Mouse (Mus musculus) brain, embryonic 14.5 days (tissue): ENCODE data around the gene Reln.

Experiments
- CTCF ChIP-seq: fragments of 200-500 bp; IDR thresholded peaks from 2 replicates; pipeline ENCODE4 v1.5.1; 2012; ENCODE audit warnings: inconsistent platforms, mild to moderate bottlenecking, moderate library complexity, borderline replicate concordance; ENCODE audit not compliant: insufficient read depth, insufficient read length; ENCODE audit errors: extremely low read depth
- POLR2A ChIP-seq: fragments of 200-500 bp; IDR thresholded peaks from 2 replicates; pipeline ENCODE4 v1.6.1; 2012; ENCODE audit warnings: mild to moderate bottlenecking, inconsistent platforms, borderline replicate concordance; ENCODE audit not compliant: poor library complexity, insufficient read depth, insufficient read length, severe bottlenecking; ENCODE audit errors: extremely low read depth

DNA sequence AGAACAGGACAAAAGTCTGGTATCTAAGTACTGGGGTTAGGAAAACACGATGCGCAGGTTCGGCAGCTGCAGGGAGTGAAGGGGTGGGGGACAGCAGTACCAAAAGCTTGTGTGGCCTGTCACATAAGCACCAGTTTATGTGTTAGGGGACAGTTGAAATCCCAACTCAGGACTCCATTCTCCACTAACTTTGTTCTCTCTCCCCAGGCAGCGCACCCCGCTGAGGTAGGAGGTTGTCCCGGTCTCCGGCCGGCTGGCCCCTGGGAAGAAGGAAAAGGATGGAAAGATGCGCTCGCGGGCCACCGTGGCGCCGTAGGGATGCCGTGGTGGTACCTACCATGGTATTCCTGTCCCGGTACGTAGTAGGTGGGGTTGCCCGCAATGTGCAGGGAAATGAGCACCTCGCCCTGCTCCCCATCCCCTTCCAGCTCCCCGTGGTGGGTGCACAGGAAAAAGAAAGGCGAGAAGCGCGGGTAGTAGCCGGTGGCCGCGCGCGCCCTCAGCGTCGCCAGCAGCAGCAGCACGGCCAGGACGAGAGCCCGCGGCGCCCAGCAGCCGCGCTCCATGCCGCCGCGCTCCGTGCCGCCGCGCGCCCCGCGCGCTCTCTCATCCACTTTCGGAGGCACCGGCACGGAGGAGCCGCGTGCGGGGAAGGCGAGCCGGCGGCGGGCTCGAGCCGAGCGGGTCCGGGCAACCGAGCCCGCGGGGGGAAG is 503 bp downstream of the Reln start:
- no peak for TF ChIP-seq CTCF
- no peak for TF ChIP-seq POLR2A
